Mouse (Mus musculus) gastrocnemius, adult 2 months (tissue): ENCODE measurements at regions not wholly inside any gene's neighbourhood (a gene's known extent, or its start where the extent isn't known, plus 50 kb on each side); places are given as distances from the start of the nearest gene placed in this dataset.
A peak's percentile ranks its signal among the peaks of the same experiment; 100 is the strongest.
"Not testable (repeated sequence)": the region's sequence is repeated elsewhere in the genome, so short reads cannot be mapped to it uniquely, and the experiment has no call there.

Experiments
- DNase-seq: peaks from one replicate; pipeline ENCODE4 v3.0.0; 2022
- H3K27ac ChIP-seq: fragments of 200-600 bp; 2 replicates; pipeline ENCODE4 v1.8.1; 2022; ENCODE audit warnings: mild to moderate bottlenecking
- H3K4me3 ChIP-seq: fragments of 200-600 bp; 2 replicates; pipeline ENCODE4 v1.8.1; 2022; ENCODE audit warnings: mild to moderate bottlenecking, moderate library complexity
- CTCF ChIP-seq: fragments of 200-600 bp; IDR thresholded peaks from 2 replicates; pipeline ENCODE4 v1.8.1; 2022; ENCODE audit warnings: antibody characterized with exemption, mild to moderate bottlenecking, moderate library complexity
- intact Hi-C: fragments of 180-260 bp; cut with DNase I; formaldehyde crosslinking; loops from one replicate; pipeline ENCODE4 v1.15.1; 2025

GRCm38 (mm10) chr8:4934551-4934950 is 155.2 kb upstream of the Shcbp1 start:
- Histone ChIP-seq H3K4me3 (no peak overlapping the region), H3K27ac (no peak overlapping the region)
- TF ChIP-seq CTCF, result no peak
- intact Hi-C loops, result no loop called here
- no peak for DNase-seq

GRCm38 (mm10) chr8:4934035-4934434 is 154.7 kb upstream of the Shcbp1 start:
- no peak overlapping the region for H3K27ac ChIP-seq
- no peak for TF ChIP-seq CTCF
- no peak for DNase-seq
- intact Hi-C loops, result no loop called here
- H3K4me3 ChIP-seq, result no peak overlapping the region

DNA sequence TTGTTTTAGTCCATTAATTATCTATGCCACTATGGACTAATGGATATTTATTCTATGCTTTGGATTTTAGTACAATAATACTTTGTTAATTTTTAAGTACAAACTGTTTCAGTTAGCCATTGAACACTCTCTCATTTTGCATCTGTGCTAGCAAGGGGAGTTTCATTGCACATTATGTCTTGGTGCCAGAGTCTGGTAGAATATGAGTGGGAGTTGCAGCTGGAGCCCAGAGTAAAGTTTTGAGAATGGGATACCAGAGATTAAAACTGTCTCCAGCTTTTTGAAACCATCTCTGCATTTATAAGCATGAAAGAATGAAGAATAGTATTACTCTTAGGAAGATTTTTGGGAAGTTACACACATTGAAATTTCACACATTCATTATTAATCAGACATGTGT is 137.1 kb upstream of the Shcbp1 start:
- DNase-seq, result no peak
- Histone ChIP-seq H3K4me3 (no peak overlapping the region), H3K27ac (no peak overlapping the region)
- intact Hi-C loops, result no loop called here
- TF ChIP-seq CTCF, result no peak

DNA sequence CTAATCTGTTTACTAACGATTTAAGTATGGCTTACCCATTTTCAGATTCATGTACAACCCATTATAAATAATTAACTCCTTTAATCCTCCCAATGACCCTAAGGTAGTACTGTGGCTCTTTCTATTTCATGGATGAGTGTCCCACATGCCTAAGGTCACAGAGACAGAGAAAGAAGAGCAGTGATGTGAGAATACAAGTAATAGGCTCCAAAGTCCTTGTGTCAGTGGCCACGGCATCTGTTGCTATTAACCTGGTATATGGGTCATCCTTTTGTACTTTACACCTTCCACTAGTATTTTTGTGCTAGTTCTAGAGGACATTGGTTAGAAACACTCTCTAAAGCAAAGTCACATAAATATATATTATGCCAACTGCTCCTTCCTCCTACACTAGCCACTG is 115.7 kb upstream of the Shcbp1 start:
- no peak for TF ChIP-seq CTCF
- DNase-seq, result no peak
- H3K4me3 ChIP-seq, result no peak overlapping the region
- no peak overlapping the region for H3K27ac ChIP-seq
- intact Hi-C loops, result no loop called here

GRCm38 (mm10) chr8:4868761-4869160 is 89.4 kb upstream of the Shcbp1 start:
- DNase-seq, intact Hi-C loops, H3K4me3 ChIP-seq, H3K27ac ChIP-seq: not testable (repeated sequence)
- TF ChIP-seq CTCF, result peak; percentile 23; the same call in 1 of the 2 replicates

- TF ChIP-seq CTCF, result no peak
- DNase-seq, result no peak
- Histone ChIP-seq H3K27ac (no peak overlapping the region), H3K4me3 (no peak overlapping the region)
- intact Hi-C loops, result no loop called here
These were observed 59.7 kb upstream of the Shcbp1 start for GRCm38 (mm10) chr8:4839087-4839486.

DNA sequence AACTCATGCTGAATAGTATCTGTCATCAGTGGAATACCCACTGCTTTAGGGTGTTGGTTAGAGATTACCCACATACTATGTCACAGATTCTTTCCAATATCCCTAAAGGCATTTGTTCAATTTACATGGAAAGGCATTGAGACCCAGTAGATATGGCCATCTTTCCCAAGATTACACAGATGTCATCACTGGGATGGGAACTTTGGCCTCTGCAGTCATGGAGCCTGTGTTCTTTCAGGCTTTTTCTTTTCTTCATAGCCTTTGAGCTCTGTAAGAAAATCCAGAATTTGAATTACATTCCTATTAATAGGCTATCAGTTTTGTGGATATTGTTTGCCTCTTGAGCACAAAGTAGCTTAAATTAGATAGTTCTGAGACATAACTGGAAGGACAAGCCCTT is 59.2 kb upstream of the Shcbp1 start:
- H3K4me3 ChIP-seq, result no peak overlapping the region
- TF ChIP-seq CTCF, result no peak
- no peak overlapping the region for H3K27ac ChIP-seq
- intact Hi-C loops, result no loop called here
- DNase-seq, result no peak

DNA sequence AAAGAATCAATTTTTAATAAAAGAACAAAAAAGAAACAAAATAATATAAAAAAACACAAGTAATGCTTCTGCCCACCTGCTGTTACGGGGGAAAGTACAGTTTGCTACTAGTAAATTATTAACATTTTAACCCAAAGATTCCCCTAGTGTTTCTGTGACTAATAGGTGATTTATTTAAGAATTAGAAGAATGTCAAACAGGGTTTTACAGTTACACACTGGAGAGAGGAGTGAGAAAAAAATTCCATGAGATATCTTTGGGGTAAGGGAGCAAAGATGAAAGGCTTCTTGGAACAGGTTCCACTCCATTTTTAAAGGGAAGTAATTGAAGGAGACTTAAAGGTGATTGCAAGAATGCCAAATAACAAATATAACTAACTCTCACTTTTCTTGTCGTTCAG is 58.4 kb upstream of the Shcbp1 start:
- no peak for DNase-seq
- Histone ChIP-seq H3K4me3 (no peak overlapping the region), H3K27ac (no peak overlapping the region)
- intact Hi-C loops, result no loop called here
- no peak for TF ChIP-seq CTCF

GRCm38 (mm10) chr8:4836651-4837050 is 57.3 kb upstream of the Shcbp1 start:
- DNase-seq, result no peak
- no peak for TF ChIP-seq CTCF
- intact Hi-C loops, result no loop called here
- H3K4me3 ChIP-seq, result no peak overlapping the region
- H3K27ac ChIP-seq, result no peak overlapping the region
